Mouse (Mus musculus) thymus, postnatal 25 days (tissue): ENCODE results near the gene Alx3.

ENCODE experiments used
- DNase-seq: peaks from one replicate; pipeline ENCODE4 v3.0.0; 2022

Gene Alx3

DNA sequence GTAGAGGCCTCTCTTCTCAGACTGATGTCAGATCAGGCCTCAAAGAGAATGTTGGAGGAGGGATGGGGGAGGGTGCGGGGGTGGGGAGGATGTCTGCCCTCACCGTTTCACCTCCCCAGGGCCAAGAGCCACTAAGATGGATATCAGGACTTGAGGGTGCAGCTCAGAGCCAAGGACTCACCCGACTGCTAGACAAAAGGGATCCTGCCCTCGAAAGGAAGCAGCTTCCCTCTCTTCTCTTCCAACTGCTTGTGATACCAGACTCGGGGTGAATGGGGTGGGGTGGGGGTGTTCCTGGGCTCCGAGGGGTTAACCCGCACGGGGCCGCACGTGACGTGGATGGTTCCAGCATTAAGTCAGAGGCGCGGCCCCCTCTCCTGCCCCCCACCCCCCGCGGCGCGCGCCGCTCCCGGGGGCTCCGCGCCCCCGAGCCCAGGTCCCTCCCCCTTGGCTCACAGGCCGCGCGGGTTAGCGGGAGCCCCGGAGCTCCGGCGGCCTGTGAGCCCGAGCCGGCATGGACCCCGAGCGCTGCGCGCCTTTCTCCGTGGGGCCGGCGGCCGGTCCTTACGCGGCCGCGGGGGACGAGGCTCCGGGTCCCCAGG lies at the start of gene Alx3:
Alx3 (plus strand) TSS at position 370 of the 602 bp plus-strand sequence.
- no peak for DNase-seq

DNA sequence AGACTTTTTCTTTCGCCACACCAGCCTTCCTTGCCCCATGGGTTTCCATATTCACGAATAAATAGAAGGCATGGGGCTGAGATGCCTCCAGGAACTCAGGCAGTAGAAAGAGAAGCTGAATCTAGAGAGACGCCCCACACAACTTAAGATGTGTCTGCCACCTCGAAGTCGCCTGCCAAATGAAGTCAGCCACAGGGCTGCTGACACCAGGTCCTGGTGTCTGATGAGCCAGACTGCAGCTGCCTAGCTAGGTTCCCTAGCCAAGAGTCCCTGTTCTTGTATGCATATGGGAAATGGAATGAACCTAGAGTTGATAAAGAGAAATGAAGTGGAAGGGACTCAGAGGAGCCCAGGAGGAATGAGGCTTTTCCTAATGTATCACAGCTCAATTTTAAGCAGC lies 49.6 kb upstream of the Alx3 start:
- no peak for DNase-seq

DNA sequence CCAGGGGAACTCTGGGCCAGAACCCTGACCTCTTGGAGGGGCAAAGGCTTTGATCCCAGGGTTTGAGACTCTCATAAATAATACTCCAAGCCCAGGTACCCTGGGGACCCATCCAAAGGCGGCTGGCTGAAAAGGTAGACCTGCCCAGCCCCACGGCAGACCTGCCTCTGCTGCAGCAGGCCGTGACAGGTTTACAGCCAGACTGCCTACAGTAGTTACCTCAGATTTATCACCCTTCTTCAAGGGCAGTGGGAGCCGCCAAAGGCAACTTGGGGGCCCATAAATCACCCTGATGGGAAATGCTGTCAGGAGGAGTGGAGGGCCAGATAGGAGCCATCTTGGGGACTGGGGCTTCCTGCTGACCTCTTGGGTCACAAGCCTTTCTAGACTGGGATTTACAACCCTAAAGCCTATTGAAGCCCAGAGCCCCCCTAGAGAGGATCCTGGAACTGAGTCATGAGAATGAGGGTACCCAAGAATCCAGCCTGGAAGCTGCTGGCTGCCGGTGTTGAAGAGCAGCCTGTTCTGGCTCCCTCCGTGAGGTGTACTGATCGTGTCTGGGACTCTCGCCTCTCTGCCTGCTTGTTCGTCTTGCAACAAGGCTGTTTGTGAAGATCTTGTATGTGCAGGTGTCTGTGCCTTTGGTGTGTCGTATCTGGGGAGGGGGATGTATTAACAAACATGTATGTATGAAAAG lies 49.0 kb upstream of the Alx3 start:
- no peak for DNase-seq

DNA sequence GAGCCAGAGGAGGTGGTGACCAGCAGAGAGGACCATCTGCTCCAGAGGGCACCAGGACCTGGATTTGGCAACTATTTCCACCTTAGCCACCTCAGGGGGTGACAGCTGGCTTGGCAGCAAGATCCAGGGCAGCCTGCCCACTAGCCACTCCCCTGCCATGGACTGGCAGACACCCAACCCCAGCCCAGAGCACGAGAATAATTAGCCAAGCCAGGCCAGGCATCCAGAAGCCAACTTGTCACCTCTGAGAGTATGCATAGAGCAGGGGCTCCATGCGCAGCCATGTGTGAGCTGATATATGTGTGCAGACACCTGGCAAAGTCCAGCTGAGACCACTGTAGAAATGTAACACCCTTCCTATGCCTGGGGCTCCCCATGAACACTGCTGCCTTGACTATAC lies 47.9 kb upstream of the Alx3 start:
- no peak for DNase-seq

DNA sequence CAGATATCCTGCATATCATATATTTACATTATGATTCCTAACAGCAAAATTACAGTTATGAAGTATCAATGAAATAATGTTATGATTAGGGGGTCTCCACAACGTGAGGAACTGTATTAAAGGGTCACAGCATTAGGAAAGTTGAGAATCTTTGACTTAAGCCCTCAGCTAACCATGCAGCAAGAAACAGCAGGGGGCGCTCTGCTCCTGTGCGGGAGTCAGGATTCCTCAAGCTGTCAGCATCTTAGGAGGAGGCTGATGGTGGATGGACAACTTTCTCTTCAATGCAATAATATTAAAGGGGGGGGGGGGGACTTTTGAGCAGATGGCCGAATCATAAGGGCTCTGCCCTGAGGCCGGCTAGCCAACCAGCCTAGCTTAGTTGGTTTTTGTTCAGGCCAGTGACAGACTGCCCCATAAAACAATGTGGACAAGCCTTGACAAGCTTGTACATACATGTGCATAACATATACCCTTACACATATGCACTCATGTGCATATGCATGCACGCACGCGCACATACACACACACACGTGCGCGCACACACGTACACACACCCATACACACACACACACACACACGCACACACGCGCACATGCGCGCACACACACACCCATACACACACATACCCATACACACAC lies 44.3 kb upstream of the Alx3 start:
- DNase-seq, result peak; percentile 16

DNA sequence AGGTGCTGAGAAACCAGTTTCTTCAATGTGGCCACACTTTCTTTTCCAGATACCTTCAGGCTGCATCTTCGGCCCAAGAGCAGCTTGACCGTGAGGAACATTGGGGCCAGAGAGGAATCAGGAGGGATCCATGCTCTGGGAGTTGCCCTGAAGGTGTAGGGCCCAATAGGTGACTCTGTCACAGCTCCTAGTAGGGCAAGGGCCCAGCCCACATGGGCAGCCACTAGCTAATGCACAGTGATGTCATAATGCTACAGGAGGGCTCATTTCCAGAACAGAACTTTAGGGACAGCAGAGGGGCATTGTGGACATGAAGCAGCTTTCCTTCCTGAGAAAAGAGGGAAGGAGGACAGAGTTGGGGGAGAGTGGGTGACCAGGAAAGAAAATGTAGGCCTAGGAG lies 40.0 kb upstream of the Alx3 start, which contains the start of gene Ubl4b:
Ubl4b (minus strand) TSS at position 232 of the 400 bp plus-strand sequence.
- no peak for DNase-seq

DNA sequence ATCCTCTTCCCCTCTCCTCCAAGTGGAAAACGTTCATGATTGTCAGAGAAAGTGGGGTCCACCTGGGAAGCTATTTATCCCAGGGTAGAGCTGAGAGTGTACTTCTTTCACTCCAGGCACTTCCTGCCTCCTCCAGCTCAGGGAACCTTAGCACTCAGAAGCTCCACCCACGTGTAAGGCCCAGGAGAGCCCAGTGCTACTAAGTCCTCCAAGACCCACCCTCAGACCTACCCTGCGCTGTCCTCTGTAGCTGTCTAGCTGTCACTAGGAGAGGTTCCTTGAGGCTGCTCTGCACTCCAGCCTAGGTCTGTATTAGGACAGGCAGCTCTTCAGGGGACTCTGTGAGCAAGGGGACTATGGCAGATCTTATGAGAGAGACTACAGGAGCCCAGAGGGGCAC lies 36.1 kb upstream of the Alx3 start:
- no peak for DNase-seq

DNA sequence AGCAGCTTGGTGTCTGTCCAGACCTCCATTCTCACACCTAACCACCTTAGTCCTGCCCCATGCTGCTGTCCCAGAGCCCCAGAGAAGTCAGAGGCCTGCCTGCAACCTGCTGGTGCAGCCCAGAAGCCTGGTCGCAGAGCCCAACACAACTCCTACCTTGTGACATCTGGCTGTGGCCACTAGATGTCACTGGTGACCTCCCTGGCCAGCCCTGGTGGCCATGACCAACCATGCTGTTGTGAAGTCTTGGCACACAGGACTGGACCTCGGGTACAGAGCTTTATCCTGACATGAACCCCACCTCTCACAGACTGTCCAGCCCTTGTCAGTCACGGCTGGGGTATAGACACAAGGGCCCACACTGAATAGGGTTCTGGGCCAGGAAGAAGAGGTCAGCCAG lies 35.6 kb upstream of the Alx3 start:
- DNase-seq, result peak; percentile 14

DNA sequence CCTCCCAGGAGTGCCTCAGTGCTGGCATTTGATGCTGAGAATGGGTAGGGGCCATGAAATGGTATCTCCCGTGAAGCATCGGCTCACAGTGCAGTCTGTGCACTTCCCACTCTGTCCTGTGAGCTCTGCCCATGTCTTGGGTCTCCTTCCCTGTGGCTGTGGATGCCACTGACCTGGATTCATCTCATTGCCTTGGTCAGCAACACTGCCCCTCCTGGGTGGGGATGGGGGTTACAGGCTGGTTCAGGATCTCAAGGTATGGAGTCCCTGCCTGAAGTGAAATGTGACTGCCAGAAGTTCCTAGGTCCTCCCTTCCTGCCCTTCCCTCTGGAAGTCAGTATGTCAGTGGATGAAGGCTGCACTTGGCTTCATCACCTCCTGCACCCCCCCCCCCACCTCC lies 32.7 kb upstream of the Alx3 start:
- DNase-seq, result no peak

DNA sequence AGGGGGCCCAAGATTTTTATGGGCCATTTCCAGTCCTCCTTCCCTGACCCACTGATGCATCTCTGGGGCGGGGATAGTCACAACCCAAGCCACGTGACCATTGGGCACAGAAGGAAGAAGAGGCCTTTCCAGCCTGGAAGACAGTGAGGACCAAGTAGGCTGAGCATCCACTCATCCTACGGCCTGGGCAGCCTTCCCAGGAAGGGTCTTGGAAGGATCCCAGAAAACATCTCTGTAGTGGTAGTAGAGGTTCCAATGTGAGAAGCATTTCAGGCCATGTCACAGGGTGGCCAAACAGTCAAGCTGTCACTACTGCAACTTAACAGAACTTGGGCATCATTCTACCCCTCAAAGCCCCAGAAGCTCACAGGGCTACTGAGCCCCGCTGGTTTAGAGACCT lies 32.2 kb upstream of the Alx3 start:
- DNase-seq, result no peak

DNA sequence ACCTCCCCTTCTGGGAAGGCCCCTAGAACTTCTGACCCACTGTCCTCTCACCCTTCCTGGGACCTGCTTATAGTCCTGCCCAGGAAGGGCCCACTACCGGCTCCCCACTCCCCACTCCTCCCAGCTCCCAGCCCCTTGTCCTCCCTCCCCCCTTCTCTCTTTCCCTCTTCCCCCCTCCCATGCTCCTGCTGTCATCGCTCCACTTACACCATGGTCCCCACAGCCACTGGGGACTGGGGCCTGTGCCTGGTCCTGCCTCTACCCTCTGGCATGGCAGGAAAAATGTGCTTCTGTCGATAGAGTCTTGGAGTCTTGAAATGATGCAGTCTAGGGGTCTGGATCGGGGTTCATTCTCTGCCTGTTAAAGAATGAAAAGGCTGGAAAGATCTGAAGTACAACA lies 31.0 kb upstream of the Alx3 start:
- no peak for DNase-seq

DNA sequence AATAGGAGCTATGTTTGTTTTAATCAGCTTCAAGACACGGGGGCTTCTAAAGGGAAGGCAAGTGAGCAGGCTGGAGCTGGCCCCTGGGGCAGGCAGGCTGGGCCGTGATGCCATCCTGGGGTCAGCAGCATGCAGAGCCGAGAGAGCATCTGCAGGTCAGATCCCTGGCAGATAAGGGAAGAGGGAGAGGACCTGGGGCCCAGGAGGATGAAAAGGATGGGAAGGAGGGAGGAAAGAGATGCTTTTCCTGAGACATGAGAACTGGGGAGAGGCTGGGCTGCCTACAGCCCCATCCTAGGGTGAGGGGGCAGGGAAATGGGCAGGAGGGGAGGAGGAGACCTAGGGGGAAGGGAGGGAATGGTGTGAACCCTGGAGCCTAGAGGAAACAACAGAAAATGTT lies 29.5 kb upstream of the Alx3 start:
- no peak for DNase-seq

DNA sequence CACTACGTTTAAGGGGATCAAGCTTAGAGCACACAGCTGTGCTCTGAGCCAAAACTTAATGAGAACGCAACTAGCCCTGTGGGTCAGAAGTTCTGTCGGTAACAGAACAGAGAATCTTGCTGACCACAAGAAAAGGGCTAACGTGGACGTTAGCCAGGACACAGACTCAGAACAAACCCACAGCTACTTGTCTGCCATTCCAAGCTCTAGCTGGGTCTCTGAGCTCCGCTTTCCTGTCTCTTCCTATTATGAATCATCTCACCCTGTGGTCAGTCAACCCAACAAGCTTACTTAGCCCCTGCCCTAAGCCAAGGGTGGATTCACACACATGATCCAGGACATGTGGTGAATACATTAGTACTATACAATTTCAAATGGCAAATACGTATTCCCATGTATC lies 27.1 kb upstream of the Alx3 start:
- DNase-seq, result no peak

DNA sequence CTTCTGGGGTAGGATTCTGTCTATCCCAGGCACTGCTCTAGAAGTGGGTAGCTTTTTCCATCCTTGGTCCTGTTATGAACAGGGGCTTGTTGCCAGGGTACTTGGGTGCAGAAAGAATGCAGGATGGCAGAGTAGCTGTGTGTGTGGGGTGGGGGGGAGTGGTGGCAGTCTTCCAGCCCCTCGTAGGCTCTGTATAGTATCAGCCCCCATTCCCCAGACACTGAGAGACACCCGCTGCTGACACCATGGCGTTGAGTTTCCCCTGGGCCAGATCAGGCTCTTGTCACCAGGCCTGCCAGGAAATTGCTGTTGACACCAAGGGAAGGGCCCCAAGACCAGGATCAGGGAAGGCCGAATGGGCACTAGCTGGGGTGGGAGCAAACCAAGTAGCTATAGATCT lies 26.1 kb upstream of the Alx3 start:
- no peak for DNase-seq

DNA sequence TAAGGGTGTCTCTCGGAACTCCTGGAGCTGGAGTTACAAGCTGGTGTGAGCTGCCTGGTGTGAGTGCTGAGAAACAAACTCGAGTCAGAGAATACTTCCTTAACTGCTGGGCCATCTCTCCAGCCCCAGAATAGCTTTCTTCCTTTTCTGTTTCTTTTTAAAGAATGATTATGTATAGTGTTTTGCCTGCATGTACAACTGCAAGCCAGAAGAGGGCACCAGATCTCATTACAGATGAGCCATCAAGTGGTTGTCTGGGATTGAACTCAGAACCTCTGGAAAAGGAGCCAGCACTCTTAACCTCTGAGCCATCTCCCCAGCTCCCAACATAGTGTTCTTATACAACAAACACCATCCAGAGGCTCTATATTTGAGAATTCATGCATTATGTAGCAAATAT lies 23.6 kb upstream of the Alx3 start:
- DNase-seq, result no peak

DNA sequence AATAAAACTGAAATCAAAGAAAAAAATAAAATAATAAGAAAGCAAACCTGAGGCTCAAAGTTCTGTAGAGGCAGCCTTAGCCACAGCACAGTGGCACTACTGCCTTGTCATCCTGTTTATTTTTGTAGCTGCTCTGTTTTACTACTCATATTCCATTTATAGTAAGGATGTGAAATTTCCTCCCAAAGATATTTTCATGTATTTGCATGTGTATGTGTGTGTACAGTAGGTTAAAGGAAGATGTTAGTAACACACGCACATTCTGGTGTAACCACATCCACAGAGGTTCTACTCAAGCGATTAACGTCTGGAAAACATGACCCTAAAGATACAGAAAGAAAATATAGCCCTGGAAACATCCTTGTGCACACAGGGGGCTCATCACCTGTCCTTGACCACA lies 18.0 kb upstream of the Alx3 start:
- DNase-seq, result no peak

DNA sequence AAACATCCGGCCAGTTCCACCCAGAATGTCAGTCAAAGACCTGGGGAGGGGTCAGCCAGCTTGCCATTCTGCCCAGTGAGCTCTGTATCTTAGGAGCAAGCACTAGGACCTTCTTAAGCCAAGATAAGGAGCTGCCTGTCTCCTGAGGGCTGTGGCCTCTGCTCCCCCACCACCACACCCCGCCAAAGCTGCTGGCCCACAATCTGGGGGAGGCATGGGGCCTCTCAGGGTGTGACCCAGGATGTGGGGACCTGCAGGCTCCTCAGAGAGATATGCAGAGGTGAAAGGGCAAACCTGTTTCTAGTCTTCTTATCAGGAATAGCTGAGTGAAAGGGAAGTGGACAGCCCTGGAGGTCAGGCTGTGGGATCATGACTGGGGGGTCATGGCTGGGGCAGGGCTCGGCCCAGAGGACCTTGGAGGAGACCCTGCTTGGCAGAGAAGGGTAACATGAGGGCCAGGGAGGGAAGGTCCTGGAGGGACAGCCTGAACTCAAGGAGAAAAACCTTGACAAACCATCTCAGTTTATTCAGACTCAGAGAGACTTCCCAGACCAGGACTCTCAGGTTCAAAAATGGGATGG lies 16.9 kb upstream of the Alx3 start:
- no peak for DNase-seq

DNA sequence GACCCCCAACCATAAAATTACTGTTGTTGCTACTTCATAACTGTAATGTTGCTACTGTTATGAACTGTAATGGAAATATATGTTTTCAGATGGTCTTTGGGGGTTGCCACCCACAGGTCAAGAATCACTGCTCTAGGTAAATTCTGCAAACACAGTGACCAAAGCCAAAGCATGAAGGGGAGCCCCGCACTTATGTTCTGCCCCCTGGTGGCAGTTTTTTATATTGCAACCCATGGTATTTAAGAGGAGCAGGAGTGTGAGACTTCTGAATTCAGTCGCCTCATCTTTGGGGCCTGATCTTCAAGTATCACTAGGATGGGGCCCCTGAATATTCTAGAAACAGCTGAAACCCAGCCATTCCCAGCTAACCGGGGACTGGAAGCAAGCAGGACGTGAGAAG lies 15.4 kb upstream of the Alx3 start:
- peak; percentile 41 for DNase-seq

DNA sequence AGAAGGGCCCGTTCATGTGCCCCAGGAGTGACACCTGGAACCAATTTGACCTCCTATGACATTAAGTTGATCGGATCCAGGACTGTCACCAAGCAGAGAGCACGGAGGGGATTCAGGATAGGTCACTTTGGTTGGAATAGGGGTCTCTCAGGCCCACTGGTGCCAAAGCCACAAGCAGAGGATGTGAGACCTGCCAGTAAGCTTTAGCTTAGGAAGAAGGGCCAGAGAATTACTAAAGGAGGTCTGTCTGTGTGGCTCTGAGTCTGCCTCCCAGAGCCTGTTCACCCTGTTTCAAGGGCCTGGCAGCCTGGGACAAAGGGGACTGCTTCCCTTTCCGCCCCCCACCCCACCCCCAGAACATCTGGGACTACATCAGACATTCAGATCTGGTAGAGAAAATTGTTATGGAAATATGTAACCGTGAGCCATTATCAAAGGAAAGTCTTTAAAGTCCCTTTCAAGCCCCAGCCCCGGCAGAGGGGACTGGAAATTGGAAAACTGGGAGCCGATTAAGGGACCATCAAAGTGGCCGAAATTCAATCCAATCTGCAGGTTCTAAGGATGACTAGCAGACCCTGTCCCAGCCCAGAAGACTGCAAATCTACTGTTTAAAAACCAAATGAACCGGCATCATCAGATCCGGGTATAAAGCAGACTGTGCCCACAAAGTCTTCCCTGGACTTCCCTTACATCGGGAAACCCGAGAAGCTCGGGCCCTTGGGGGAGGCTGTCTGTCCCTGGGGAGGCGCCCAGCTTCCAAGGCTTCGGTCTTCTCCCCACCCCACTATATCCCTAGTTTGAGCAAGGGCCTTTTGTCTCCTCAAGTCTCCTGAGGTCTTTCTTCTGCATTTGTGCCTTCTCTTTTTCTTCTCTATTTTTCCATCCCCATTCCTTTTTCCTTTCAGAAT lies 13.5 kb upstream of the Alx3 start:
- DNase-seq, result no peak

DNA sequence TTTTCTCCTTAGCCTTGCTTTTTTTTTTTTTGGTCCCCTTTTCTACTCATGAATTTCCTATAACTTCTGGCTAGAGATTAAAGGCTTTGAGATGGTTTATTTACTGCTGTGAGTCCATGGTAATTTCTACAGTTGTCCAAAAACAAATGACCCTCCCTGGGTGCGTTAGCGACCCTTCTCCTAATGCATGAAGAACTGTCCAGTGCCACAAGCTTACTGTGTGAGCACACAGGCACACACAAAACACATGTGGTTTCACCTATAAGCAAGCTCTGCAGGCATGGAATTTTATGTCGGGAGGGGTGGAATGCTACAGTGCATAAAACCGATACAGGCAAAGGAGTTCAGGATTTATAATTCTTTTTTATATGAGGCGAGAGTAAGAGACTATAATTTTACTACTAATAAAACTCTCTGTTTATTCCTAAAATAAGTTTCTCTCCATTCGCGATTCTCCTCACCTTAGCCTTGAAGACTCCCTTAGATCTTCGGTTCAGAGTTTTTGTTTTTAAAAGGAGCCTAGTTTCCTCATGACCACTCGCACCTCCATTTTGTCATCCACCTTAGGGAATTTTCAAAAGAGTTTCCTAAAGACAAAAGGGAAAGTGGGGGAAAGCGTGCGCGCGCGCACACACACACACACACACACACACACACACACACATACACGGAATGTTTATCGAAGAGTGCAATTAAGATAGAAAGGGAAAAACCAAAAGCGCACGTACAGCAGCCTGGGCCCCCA lies 12.5 kb upstream of the Alx3 start:
- no peak for DNase-seq

DNA sequence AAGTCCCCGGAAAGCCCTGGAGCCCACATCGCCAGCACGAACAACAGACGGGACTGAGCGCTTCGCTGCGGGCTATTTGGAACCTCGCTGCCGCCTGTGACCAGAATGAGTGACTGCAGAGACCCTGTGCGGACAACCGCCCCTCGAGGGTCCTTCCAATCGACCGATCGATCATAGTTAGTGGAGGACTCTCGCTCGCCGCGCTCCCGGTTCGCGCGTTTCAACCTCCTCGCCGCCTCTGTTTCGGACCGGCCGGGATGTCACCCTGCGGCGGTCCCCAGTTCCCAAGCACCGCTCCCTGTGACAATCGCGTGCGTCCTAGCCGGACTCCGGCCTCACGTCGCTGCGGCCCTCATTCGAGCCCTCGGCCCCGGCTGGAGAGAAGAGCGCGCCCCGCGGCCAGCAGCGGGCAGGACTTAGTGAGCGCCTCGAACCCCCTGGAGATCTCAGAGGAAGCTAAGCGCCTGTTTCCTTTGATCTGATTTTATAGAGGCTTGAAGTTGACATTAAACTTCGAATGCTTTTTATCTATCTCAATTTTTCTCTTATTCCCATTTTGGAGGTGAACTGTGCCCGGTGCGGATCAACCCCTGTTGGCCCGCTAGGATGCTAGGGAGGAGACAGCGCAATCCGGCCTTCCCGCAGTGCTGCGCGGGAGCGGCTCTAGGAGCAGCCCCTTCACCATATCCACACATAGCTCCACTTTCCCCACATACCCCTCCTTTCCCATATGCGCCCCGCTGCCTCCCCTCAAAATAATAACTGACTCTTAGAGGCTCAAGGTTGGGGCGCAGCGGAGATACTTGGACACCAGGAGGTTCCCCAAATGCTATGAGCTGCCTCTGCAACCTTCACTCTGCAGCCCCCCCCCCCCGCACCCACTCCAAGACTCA lies 11.7 kb upstream of the Alx3 start:
- DNase-seq, result no peak
